Mouse (Mus musculus): ENCODE results near the gene Dok4. TPM values are rescaled to one million over a fixed set of nuclear protein-coding genes. Genes with fewer than 3 reads are reported as not detected.
"Not testable (repeated sequence)": the region's sequence is repeated elsewhere in the genome, so short reads cannot be mapped to it uniquely, and the experiment has no call there.

Gene Dok4
- polyA plus RNA-seq, 1 experiment from 2014 or later, result 19.9 TPM

GRCm38 (mm10) chr8:94866921-94867320 is 9.2 kb downstream of the Dok4 start:
- no peak overlapping the region for H3K27ac ChIP-seq (ENCODE audit: low read length)
- H3K9ac ChIP-seq (replicated peaks; ENCODE audit: low read depth, low read length), result no peak overlapping the region
- no peak for ATAC-seq (ENCODE audit: insufficient number of reproducible peaks, insufficient read depth, low FRiP score, low read depth)
- H3K27me3 ChIP-seq (ENCODE audit: control insufficient read depth, insufficient read depth, low read length), result no peaks in the 10 kb centered on the region
- H3K4me3 ChIP-seq (ENCODE audit: low read depth, low read length), result no peak overlapping the region
- peaks cover 19% of the 10 kb centered on the region for H3K4me1 ChIP-seq (ENCODE audit: control insufficient read depth, insufficient read depth, low read length)
- WGBS, result 91% methylated on average over 9 of the region's 9 CpGs
- no peaks in the 10 kb centered on the region for H3K9me3 ChIP-seq (ENCODE audit: control insufficient read depth, low read depth, low read length)
- H3K4me2 ChIP-seq (replicated peaks; ENCODE audit: low read depth, low read length), result no peak overlapping the region
- peaks cover 49% of the 10 kb centered on the region for H3K36me3 ChIP-seq (ENCODE audit: control insufficient read depth, insufficient read depth, low read length)

- Histone ChIP-seq H3K36me3 (ENCODE audit: control insufficient read depth, insufficient read depth, low read length) (peaks cover 56% of the 10 kb centered on the region), H3K27me3 (ENCODE audit: control insufficient read depth, insufficient read depth, low read length) (no peaks in the 10 kb centered on the region), H3K9ac (replicated peaks; ENCODE audit: low read depth, low read length) (no peak overlapping the region), H3K4me2 (replicated peaks; ENCODE audit: low read depth, low read length) (no peak overlapping the region), H3K9me3 (ENCODE audit: control insufficient read depth, low read depth, low read length) (no peaks in the 10 kb centered on the region), H3K27ac (ENCODE audit: low read length) (no peak overlapping the region), H3K4me1 (ENCODE audit: control insufficient read depth, insufficient read depth, low read length) (peaks cover 7% of the 10 kb centered on the region), H3K4me3 (ENCODE audit: low read depth, low read length) (no peak overlapping the region)
- 81% methylated on average over 10 of the region's 10 CpGs for WGBS
- ATAC-seq (ENCODE audit: insufficient number of reproducible peaks, insufficient read depth, low FRiP score, low read depth), result no peak
Observed at GRCm38 (mm10) chr8:94865292-94865691, 10.8 kb downstream of the Dok4 start.

- Histone ChIP-seq H3K27me3 (ENCODE audit: control insufficient read depth, insufficient read depth, low read length) (no peaks in the 10 kb centered on the region), H3K27ac (ENCODE audit: low read length) (no peak overlapping the region), H3K9me3 (ENCODE audit: control insufficient read depth, low read depth, low read length) (no peaks in the 10 kb centered on the region), H3K4me1 (ENCODE audit: control insufficient read depth, insufficient read depth, low read length) (peaks cover 3% of the 10 kb centered on the region), H3K36me3 (ENCODE audit: control insufficient read depth, insufficient read depth, low read length) (peaks cover 59% of the 10 kb centered on the region), H3K9ac (replicated peaks; ENCODE audit: low read depth, low read length) (no peak overlapping the region), H3K4me2 (replicated peaks; ENCODE audit: low read depth, low read length) (no peak overlapping the region), H3K4me3 (ENCODE audit: low read depth, low read length) (no peak overlapping the region)
- ATAC-seq (ENCODE audit: insufficient number of reproducible peaks, insufficient read depth, low FRiP score, low read depth), result no peak
- WGBS, result 74% methylated on average over 10 of the region's 10 CpGs
Observed at GRCm38 (mm10) chr8:94863897-94864673, 12.0 kb downstream of the Dok4 start.

- ATAC-seq (ENCODE audit: insufficient number of reproducible peaks, insufficient read depth, low FRiP score, low read depth), result no peak
- Histone ChIP-seq H3K4me3 (ENCODE audit: low read depth, low read length) (no peak overlapping the region), H3K4me1 (ENCODE audit: control insufficient read depth, insufficient read depth, low read length) (peaks cover 8% of the 10 kb centered on the region), H3K9me3 (ENCODE audit: control insufficient read depth, low read depth, low read length) (no peaks in the 10 kb centered on the region), H3K4me2 (replicated peaks; ENCODE audit: low read depth, low read length) (no peak overlapping the region), H3K36me3 (ENCODE audit: control insufficient read depth, insufficient read depth, low read length) (peaks cover 57% of the 10 kb centered on the region), H3K9ac (replicated peaks; ENCODE audit: low read depth, low read length) (no peak overlapping the region), H3K27ac (ENCODE audit: low read length) (no peak overlapping the region), H3K27me3 (ENCODE audit: control insufficient read depth, insufficient read depth, low read length) (no peaks in the 10 kb centered on the region)
- WGBS, result 84% methylated on average over 12 of the region's 12 CpGs
Observed at GRCm38 (mm10) chr8:94862487-94863220, 13.5 kb downstream of the Dok4 start.

DNA sequence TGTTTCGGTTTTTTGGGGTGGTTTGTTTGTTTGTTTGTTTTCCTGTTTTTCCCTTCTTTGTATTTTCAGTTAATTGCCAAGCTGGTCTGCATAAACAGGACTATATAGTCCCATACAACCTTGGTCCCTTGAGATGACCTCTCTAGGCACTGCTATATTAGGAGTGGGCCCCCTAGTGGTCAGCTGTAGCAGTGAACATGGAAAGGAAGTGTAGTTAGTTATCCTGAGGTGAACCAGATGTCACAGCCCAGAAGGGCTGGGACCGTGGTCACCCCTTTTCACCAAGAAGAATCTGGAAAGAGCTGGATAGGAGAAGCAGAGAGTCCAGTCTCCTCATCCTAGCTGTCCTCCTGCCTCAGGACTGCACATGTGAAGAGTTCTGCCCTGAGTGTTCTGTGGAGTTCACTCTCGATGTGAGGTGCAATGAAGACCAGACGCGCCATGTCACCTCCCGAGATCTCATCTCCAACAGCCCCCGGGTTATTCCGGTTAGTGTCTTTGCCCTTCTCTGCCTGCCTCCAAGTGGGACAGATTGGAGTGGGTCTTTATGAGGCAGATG is 14.7 kb downstream of the Dok4 start:
- Histone ChIP-seq H3K27ac (ENCODE audit: low read length) (no peak overlapping the region), H3K4me1 (ENCODE audit: control insufficient read depth, insufficient read depth, low read length) (peaks cover 8% of the 10 kb centered on the region), H3K4me3 (ENCODE audit: low read depth, low read length) (no peak overlapping the region), H3K9ac (replicated peaks; ENCODE audit: low read depth, low read length) (no peak overlapping the region), H3K36me3 (ENCODE audit: control insufficient read depth, insufficient read depth, low read length) (peaks cover 50% of the 10 kb centered on the region), H3K9me3 (ENCODE audit: control insufficient read depth, low read depth, low read length) (no peaks in the 10 kb centered on the region), H3K4me2 (replicated peaks; ENCODE audit: low read depth, low read length) (no peak overlapping the region), H3K27me3 (ENCODE audit: control insufficient read depth, insufficient read depth, low read length) (no peaks in the 10 kb centered on the region)
- no peak for ATAC-seq (ENCODE audit: insufficient number of reproducible peaks, insufficient read depth, low FRiP score, low read depth)
- 73% methylated on average over 8 of the region's 8 CpGs for WGBS

- WGBS, result under 1% methylated on average over 68 of the region's 68 CpGs
- peaks cover 22% of the 10 kb centered on the region for H3K36me3 ChIP-seq (ENCODE audit: control insufficient read depth, insufficient read depth, low read length)
Observed at GRCm38 (mm10) chr8:94857346-94858173, 18.6 kb downstream of the Dok4 start, which contains the start of gene Polr2c. Gene Polr2c (plus strand): TSS chr8:94857450.

DNA sequence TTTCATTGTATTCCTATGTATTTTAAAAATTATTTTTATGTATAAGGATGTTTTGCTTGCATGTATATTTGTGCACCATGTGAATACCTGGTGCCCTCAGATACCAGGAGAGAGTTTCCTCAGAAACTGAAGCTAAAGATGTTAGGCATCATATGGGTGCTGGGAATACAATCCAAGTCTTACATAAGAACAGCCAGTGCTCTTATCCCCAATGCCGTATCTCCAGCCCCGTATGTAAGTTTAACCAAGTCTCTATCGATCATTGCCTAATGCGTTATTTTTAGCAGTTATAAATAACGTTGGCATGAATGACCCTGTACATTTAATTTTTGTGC is 19.2 kb downstream of the Dok4 start:
- no peak overlapping the region for H3K27ac ChIP-seq (ENCODE audit: low read length)
- H3K4me2 ChIP-seq (replicated peaks; ENCODE audit: low read depth, low read length), result no peak overlapping the region
- H3K36me3 ChIP-seq (ENCODE audit: control insufficient read depth, insufficient read depth, low read length), result peaks cover 26% of the 10 kb centered on the region
- no peak; the same call in 1 of the 2 replicates for ATAC-seq (ENCODE audit: insufficient number of reproducible peaks, insufficient read depth, low FRiP score, low read depth)
- H3K9ac ChIP-seq (replicated peaks; ENCODE audit: low read depth, low read length), result no peak overlapping the region
- H3K4me3 ChIP-seq (ENCODE audit: low read depth, low read length), result no peak overlapping the region
- H3K4me1 ChIP-seq (ENCODE audit: control insufficient read depth, insufficient read depth, low read length), result peaks cover 8% of the 10 kb centered on the region
- WGBS, result 30% methylated on average over 5 of the region's 5 CpGs
- no peaks in the 10 kb centered on the region for H3K9me3 ChIP-seq (ENCODE audit: control insufficient read depth, low read depth, low read length)
- H3K27me3 ChIP-seq (ENCODE audit: control insufficient read depth, insufficient read depth, low read length), result no peaks in the 10 kb centered on the region

More at GRCm38 (mm10) chr8:94857346-94858173, 18.6 kb downstream of the Dok4 start, which contains the start of gene Polr2c:
- H3K9ac ChIP-seq (replicated peaks; ENCODE audit: low read depth, low read length), result peak within 1 kb of the TSS; percentile 72
- H3K4me2 ChIP-seq (replicated peaks; ENCODE audit: low read depth, low read length), result peak within 1 kb of the TSS; percentile 79
- H3K9me3 ChIP-seq (ENCODE audit: control insufficient read depth, low read depth, low read length), result no peaks in the 10 kb centered on the region
- H3K4me3 ChIP-seq (ENCODE audit: low read depth, low read length), result peak within 1 kb of the TSS; percentile 64
- H3K27ac ChIP-seq (ENCODE audit: low read length), result peak within 1 kb of the TSS; percentile 56; the same call in 1 of the 2 replicates
- peaks cover 8% of the 10 kb centered on the region for H3K4me1 ChIP-seq (ENCODE audit: control insufficient read depth, insufficient read depth, low read length)
- ATAC-seq (ENCODE audit: insufficient number of reproducible peaks, insufficient read depth, low FRiP score, low read depth), result peak; percentile 73
- H3K27me3 ChIP-seq (ENCODE audit: control insufficient read depth, insufficient read depth, low read length), result no peaks in the 10 kb centered on the region

GRCm38 (mm10) chr8:94854761-94855160 is 21.4 kb downstream of the Dok4 start:
- H3K4me2 ChIP-seq (replicated peaks; ENCODE audit: low read depth, low read length), result not testable (repeated sequence)

More at GRCm38 (mm10) chr8:94854761-94855160, 21.4 kb downstream of the Dok4 start:
- WGBS, result 88% methylated on average over 11 of the region's 11 CpGs
- not testable (repeated sequence) for H3K9ac ChIP-seq (replicated peaks; ENCODE audit: low read depth, low read length); H3K4me1 ChIP-seq (ENCODE audit: control insufficient read depth, insufficient read depth, low read length); ATAC-seq (ENCODE audit: insufficient number of reproducible peaks, insufficient read depth, low FRiP score, low read depth); H3K4me3 ChIP-seq (ENCODE audit: low read depth, low read length); H3K27me3 ChIP-seq (ENCODE audit: control insufficient read depth, insufficient read depth, low read length); H3K27ac ChIP-seq (ENCODE audit: low read length); H3K9me3 ChIP-seq (ENCODE audit: control insufficient read depth, low read depth, low read length)
- peaks cover 34% of the 10 kb centered on the region for H3K36me3 ChIP-seq (ENCODE audit: control insufficient read depth, insufficient read depth, low read length)
